Mouse (Mus musculus): Measurements from ENCODE around the gene Gyg.

DNA sequence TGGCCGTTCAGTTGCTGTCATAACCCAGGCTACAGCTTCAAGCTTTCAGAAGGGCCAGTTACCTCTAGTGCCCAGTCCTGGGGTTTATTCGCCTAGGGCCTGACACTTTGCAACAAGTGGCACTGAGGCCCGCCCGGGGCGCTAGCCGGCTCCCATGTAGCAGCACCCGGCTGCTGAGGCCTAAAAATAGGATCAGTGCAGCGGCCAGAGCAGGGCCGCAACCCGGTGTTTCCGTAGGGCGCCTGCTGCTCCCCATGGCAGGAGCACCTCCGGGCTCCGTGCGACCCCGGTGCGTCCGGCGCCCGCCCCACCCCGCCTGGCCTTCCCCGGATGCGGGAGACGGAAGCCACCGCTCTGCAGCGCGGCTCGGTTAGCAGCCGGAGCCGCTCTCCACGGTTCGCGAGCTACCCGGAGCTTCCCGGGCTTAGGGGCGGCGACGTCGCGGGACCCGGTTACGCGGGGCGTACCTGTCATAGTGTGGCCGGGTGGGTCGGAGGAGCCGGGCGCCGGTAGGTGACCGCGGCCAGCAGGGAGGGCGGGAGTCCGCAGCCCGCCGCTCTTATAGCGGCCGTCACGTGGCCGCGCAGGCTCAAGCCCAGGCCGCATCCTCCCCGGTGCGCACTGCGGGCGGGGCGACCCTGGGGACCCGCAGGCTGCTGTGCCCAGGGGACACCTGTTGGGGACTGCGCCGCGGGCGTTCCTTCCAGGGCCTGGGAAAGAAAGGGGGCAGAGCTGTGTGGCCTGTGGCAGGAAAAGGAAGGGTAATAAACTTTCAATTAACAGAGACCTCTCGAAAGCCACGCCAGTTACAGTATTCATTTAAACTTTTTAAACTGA is at the start of gene Gyg:
- TF ChIP-seq ZC3H11A (IDR thresholded peaks at IDR 0.05; ENCODE audit: borderline replicate concordance, low read depth, low read length) (no peak), ZNF384 (IDR thresholded peaks at IDR 0.05; ENCODE audit: low read depth, low read length) (no peak), CHD2 (IDR thresholded peaks at IDR 0.05; ENCODE audit: low read depth, low read length) (no peak), MAFK (IDR thresholded peaks at IDR 0.05; ENCODE audit: insufficient read depth, low read depth, low read length) (no peak), HCFC1 (IDR thresholded peaks at IDR 0.05; ENCODE audit: borderline replicate concordance, insufficient read depth, low read length) (no peak)
